8 mouse cellular contexts compared by ENCODE assay signal in the genomic region with DNA sequence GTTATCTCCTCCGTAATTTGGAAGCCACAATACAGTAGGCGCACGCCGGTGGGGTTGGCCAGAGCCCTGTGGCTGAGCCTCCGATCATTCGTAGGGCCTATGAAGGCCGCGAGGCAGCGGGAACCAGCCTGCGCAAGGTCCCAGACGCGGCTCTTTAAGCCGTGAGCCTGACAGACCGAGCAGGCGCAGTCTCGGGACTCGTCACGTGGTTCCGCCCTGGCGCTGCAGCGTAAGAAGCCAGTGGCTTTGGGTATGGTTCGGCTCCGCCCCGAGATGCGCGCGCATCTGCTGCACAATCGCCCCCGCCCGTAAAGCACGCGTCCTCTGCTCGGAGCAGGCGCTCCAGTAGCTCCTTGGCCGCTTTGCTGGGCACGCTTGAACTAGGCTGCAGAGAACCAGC. TPM values are rescaled to one million over a fixed set of nuclear protein-coding genes. Genes with fewer than 3 reads are reported as not detected.
DNase-seq lines count a peak whose midpoint lies in the region; ATAC-seq lines count a peak whose summit lies in the region.

No protein-coding gene starts in this region.

- 0% methylated on average over 36 of the region's 36 CpGs for WGBS in hindbrain, embryonic 15.5 days

- peak overlapping the region; percentile 71 for H3K9ac ChIP-seq in hindbrain, embryonic 15.5 days

- peak overlapping the region; percentile 46 for H3K4me3 ChIP-seq in hindbrain, embryonic 15.5 days

- peak; percentile 97 for DNase-seq in R1 (ENCODE audit: low read depth, low spot score)
- peak; percentile 99 to 100 for DNase-seq in cerebellum, postnatal 25 days
- peak; percentile 97 to 99 for DNase-seq in frontal cortex, postnatal 36 days (ENCODE audit: low spot score in 2 of 2)
- DNase-seq in left cerebral cortex, adult 11 months (ENCODE audit: low spot score) = peak; percentile 96
- peak; percentile 99 for DNase-seq in lung, postnatal 4 days
- DNase-seq in retina, postnatal 7 days (ENCODE audit: low read depth, low spot score) = peak; percentile 96
- DNase-seq in urinary bladder, adult 2 months (ENCODE audit: low spot score) = peak; percentile 91

- H3K36me3 ChIP-seq in hindbrain, embryonic 15.5 days = peaks cover 23% of the 10 kb centered on the region

- H3K4me2 ChIP-seq in hindbrain, embryonic 15.5 days = peak overlapping the region; percentile 80

- no peaks in the 10 kb centered on the region for H3K9me3 ChIP-seq in hindbrain, embryonic 15.5 days

- H3K27ac ChIP-seq in hindbrain, embryonic 15.5 days (replicated peaks) = peak overlapping the region; percentile 90

- H3K4me1 ChIP-seq in hindbrain, embryonic 15.5 days (replicated peaks) = peaks cover 11% of the 10 kb centered on the region

- no peaks in the 10 kb centered on the region for H3K27me3 ChIP-seq in hindbrain, embryonic 15.5 days

- peak; percentile 99 for ATAC-seq in hindbrain, embryonic 15.5 days (ENCODE audit: low FRiP score, low read depth)

RNA-seq across cellular contexts. Expression of a gene that starts 7.6 kb away (rescaled TPM):
- 8.2 and 8.5 TPM in 2 replicates for polyA plus RNA-seq in hindbrain, embryonic 15.5 days (2015; fragmentation: Nextera tagmentation; extraction: Ambion mirVana)
- polyA plus RNA-seq in urinary bladder, adult 2 months (2012; rRNA removed) = 15.9 and 27.2 TPM in 2 replicates

Comparison
In these comparisons a context has a peak if more than half of its experiments do, and no peak if none do; other contexts are left out.
1. Peak in every context shown above with its lines: DNase-seq, ATAC-seq, H3K4me3 ChIP-seq and H3K27ac ChIP-seq.